8 mouse cellular contexts compared by ENCODE assay signal in the genomic region with DNA sequence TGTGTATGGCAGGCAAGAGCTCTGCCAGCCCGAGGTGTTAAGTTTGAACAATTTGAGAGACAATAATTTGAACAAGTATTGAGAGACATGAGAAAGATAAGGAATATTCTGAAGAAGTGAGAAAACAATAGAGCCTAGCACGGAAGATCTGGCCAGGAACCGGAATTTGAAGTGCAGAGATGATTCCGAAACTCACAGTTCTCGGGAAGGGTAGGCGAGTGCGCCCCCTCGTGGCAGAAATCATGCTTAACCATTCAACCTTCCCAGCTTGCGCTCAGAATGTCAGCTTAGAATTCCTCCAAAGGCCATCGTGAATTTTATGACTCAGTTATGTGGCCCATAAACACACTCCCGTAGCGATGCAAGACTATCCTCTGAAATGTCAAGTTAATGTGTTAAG. TPM values are rescaled to one million over a fixed set of nuclear protein-coding genes. Genes with fewer than 3 reads are reported as not detected.
DNase-seq lines count a peak whose midpoint lies in the region; ATAC-seq and TF ChIP-seq lines count a peak whose summit lies in the region.

No protein-coding gene starts in this region.

- no peaks in the 10 kb centered on the region; a peak in 1 of 4 replicates for H3K27me3 ChIP-seq in MEL (ENCODE audit: control insufficient read depth in 1 of 2, insufficient read depth in 2 of 2, low read length in 2 of 2)
- H3K27me3 ChIP-seq in cerebellum, adult 2 months (ENCODE audit: control insufficient read depth, insufficient read depth, low read length) = no peaks in the 10 kb centered on the region
- H3K27me3 ChIP-seq in forebrain, postnatal 0 days (ENCODE audit: insufficient read depth, low read length) = no peaks in the 10 kb centered on the region
- H3K27me3 ChIP-seq in hindbrain, embryonic 12.5 days = peaks cover 22% of the 10 kb centered on the region
- H3K27me3 ChIP-seq in lung, postnatal 0 days (replicated peaks; ENCODE audit: insufficient read depth, low read length) = no peaks in the 10 kb centered on the region

- WGBS in cerebellum, adult 2 months = 3% methylated on average over 12 of the region's 12 CpGs
- WGBS in forebrain, postnatal 0 days = 2% methylated on average over 12 of the region's 12 CpGs
- 2% methylated on average over 12 of the region's 12 CpGs for WGBS in hindbrain, embryonic 12.5 days
- WGBS in lung, postnatal 0 days = 2% methylated on average over 12 of the region's 12 CpGs

- no peak for TF ChIP-seq EP300 in MEL (IDR thresholded peaks at IDR 0.05; ENCODE audit: low read depth in 1 of 2, low read length in 2 of 2)
- peak; percentile 55 for TF ChIP-seq EP300 in lung, postnatal 0 days (IDR thresholded peaks at IDR 0.05)

- H3K9ac ChIP-seq in MEL (ENCODE audit: control insufficient read depth, low read depth, low read length, poor library complexity, severe bottlenecking) = peak overlapping the region; percentile 71
- peak overlapping the region; percentile 28; the same call in 1 of the 2 replicates for H3K9ac ChIP-seq in forebrain, postnatal 0 days
- no peak overlapping the region for H3K9ac ChIP-seq in hindbrain, embryonic 12.5 days
- H3K9ac ChIP-seq in lung, postnatal 0 days (replicated peaks; ENCODE audit: low read depth) = no peak overlapping the region

- H3K4me1 ChIP-seq in MEL (ENCODE audit: control insufficient read depth in 1 of 2, insufficient read depth in 2 of 2, low read length in 2 of 2) = peaks cover 12 to 25% of the 10 kb centered on the region in 2 experiments
- peaks cover 3% of the 10 kb centered on the region for H3K4me1 ChIP-seq in cerebellum, adult 2 months (ENCODE audit: control insufficient read depth, insufficient read depth, low read length)
- H3K4me1 ChIP-seq in forebrain, postnatal 0 days (ENCODE audit: insufficient read depth) = peaks cover 4% of the 10 kb centered on the region; the same call in 1 of the 2 replicates
- H3K4me1 ChIP-seq in hindbrain, embryonic 12.5 days = peaks cover 3% of the 10 kb centered on the region
- H3K4me1 ChIP-seq in lung, postnatal 0 days (ENCODE audit: insufficient read depth, low read depth, low read length) = peaks cover 3% of the 10 kb centered on the region; the same call in 1 of the 2 replicates

- no peak for TF ChIP-seq POLR2A in MEL (IDR thresholded peaks at IDR 0.05; ENCODE audit: control insufficient read depth in 1 of 2, insufficient read depth in 1 of 2, low read depth in 1 of 2, low read length in 2 of 2, poor library complexity in 1 of 2)
- TF ChIP-seq POLR2A in cerebellum, adult 2 months (IDR thresholded peaks at IDR 0.05; ENCODE audit: borderline replicate concordance, insufficient read depth, low read length) = no peak

- peak overlapping the region; percentile 28 for H3K4me2 ChIP-seq in forebrain, postnatal 0 days (ENCODE audit: low read depth)
- H3K4me2 ChIP-seq in hindbrain, embryonic 12.5 days (replicated peaks) = peak overlapping the region; percentile 26
- H3K4me2 ChIP-seq in lung, postnatal 0 days (replicated peaks; ENCODE audit: low read depth, low read length) = peak overlapping the region; percentile 41

- H3K27ac ChIP-seq in MEL (ENCODE audit: control insufficient read depth, low read depth, low read length) = 0 out of 2 replicates have a peak overlapping the region, but pooled peaks have one; percentile 12
- no peak overlapping the region for H3K27ac ChIP-seq in cerebellum, adult 2 months (ENCODE audit: insufficient read depth, low read length)
- H3K27ac ChIP-seq in forebrain, postnatal 0 days (ENCODE audit: low read depth, low read length) = no peak overlapping the region
- no peak overlapping the region for H3K27ac ChIP-seq in hindbrain, embryonic 12.5 days
- H3K27ac ChIP-seq in lung, postnatal 0 days (ENCODE audit: low read length) = no peak overlapping the region

- peak; percentile 97 for TF ChIP-seq RAD21 in MEL (IDR thresholded peaks at IDR 0.05; ENCODE audit: low read depth, low read length)

- peak overlapping the region; percentile 59 to 74 for H3K4me3 ChIP-seq in MEL (ENCODE audit: control insufficient read depth in 1 of 2, insufficient read depth in 1 of 2, low read depth in 2 of 2, low read length in 2 of 2)
- peak overlapping the region; percentile 9 for H3K4me3 ChIP-seq in cerebellum, adult 2 months (replicated peaks; ENCODE audit: insufficient read depth, low read depth, low read length)
- H3K4me3 ChIP-seq in forebrain, postnatal 0 days (ENCODE audit: low read depth, low read length) = no peak overlapping the region
- H3K4me3 ChIP-seq in hindbrain, embryonic 12.5 days = no peak overlapping the region
- peak overlapping the region; percentile 1; the same call in 1 of the 2 replicates for H3K4me3 ChIP-seq in lung, postnatal 0 days (ENCODE audit: low read depth, low read length)

- peak; percentile 97 to 99 (median 99) for TF ChIP-seq CTCF in MEL (IDR thresholded peaks at IDR 0.05 in 2 of 3, conservative IDR thresholded peaks at IDR 0.05 in 1 of 3; ENCODE audit: control insufficient read depth in 1 of 3, insufficient read depth in 1 of 3, low read depth in 2 of 3, low read length in 3 of 3, poor library complexity in 1 of 3, severe bottlenecking in 1 of 3)
- peak; percentile 93 for TF ChIP-seq CTCF in cerebellum, adult 2 months (IDR thresholded peaks at IDR 0.05; ENCODE audit: borderline replicate concordance, insufficient read depth, low read depth, low read length)
- TF ChIP-seq CTCF in forebrain, postnatal 0 days (IDR thresholded peaks at IDR 0.05; ENCODE audit: low read depth) = peak; percentile 89
- peak; percentile 93 for TF ChIP-seq CTCF in lung, postnatal 0 days (IDR thresholded peaks at IDR 0.05)

- no peaks in the 10 kb centered on the region for H3K9me3 ChIP-seq in MEL (replicated peaks; ENCODE audit: insufficient read depth, low read length)
- H3K9me3 ChIP-seq in forebrain, postnatal 0 days (ENCODE audit: low read length) = no peaks in the 10 kb centered on the region
- no peaks in the 10 kb centered on the region for H3K9me3 ChIP-seq in hindbrain, embryonic 12.5 days (replicated peaks)
- no peaks in the 10 kb centered on the region for H3K9me3 ChIP-seq in lung, postnatal 0 days (ENCODE audit: low read length)

- no peak for ATAC-seq in forebrain, postnatal 0 days
- no peak for ATAC-seq in hindbrain, embryonic 12.5 days (ENCODE audit: low FRiP score)
- peak; percentile 35 for ATAC-seq in lung, postnatal 0 days

- H3K79me2 ChIP-seq in MEL (ENCODE audit: control insufficient read depth, insufficient read depth, low read length, poor library complexity) = peaks cover 7% of the 10 kb centered on the region

- H3K36me3 ChIP-seq in MEL (ENCODE audit: control insufficient read depth in 1 of 2, insufficient read depth in 2 of 2, low read length in 2 of 2) = peaks cover 0 to 17% of the 10 kb centered on the region in 2 experiments; a peak in 2 of 4 replicates
- H3K36me3 ChIP-seq in forebrain, postnatal 0 days (ENCODE audit: insufficient read depth) = no peaks in the 10 kb centered on the region
- no peaks in the 10 kb centered on the region for H3K36me3 ChIP-seq in hindbrain, embryonic 12.5 days
- H3K36me3 ChIP-seq in lung, postnatal 0 days (ENCODE audit: insufficient read depth, low read length) = no peaks in the 10 kb centered on the region

- peak; percentile 92 for DNase-seq in MEL (ENCODE audit: low read depth, low spot score)
- DNase-seq in cerebellum, adult 2 months = peak; percentile 78 to 89
- DNase-seq in forebrain, postnatal 0 days = peak; percentile 87
- DNase-seq in layer of hippocampus, adult 9-11 months = peak; percentile 64
- peak; percentile 93 for DNase-seq in lung, postnatal 0 days (ENCODE audit: low spot score)
- peak; percentile 89 for DNase-seq in ovary, postnatal 14 days (ENCODE audit: low spot score)
- DNase-seq in thymus, postnatal 0 days (ENCODE audit: low spot score) = peak; percentile 82

RNA-seq across cellular contexts. Expression of a gene that starts 2.4 kb away (rescaled TPM):
- total RNA-seq in MEL (2012; rRNA removed) = 22.0 and 27.0 TPM in 2 replicates
- 10 to 100 TPM in 1 of 2 experiments, not detected in 1; 40.2 TPM for polyA plus RNA-seq in MEL (2012; ENCODE audit: insufficient read depth in 1 of 2, insufficient read length in 2 of 2, low read depth in 1 of 2, low replicate concordance in 2 of 2, missing spikeins in 1 of 2)
- 104 and 107 TPM in 2 replicates for polyA plus RNA-seq in cerebellum, adult 2 months (2012; rRNA removed)
- 70.8 and 94.4 TPM in 2 replicates for total RNA-seq in forebrain, postnatal 0 days (2014; rRNA removed)
- polyA plus RNA-seq in forebrain, postnatal 0 days (2015; fragmentation: Nextera tagmentation; extraction: Ambion mirVana) = 32.4 and 44.1 TPM in 2 replicates
- 53.6 and 55.2 TPM in 2 replicates for polyA plus RNA-seq in hindbrain, embryonic 12.5 days (2016; fragmentation: Nextera tagmentation; extraction: Ambion mirVana)
- 25.3 and 27.7 TPM in 2 replicates for polyA plus RNA-seq in lung, postnatal 0 days (2015; fragmentation: Nextera tagmentation; extraction: Ambion mirVana)
- 26.7 and 31.4 TPM in 2 replicates for polyA plus RNA-seq in thymus, postnatal 0 days (2015; fragmentation: Nextera tagmentation; extraction: Ambion mirVana)

RNA-seq across cellular contexts. Expression of a gene that starts 18.9 kb away (rescaled TPM):
- 7.9 and 9.7 TPM in 2 replicates for total RNA-seq in MEL (2012; rRNA removed)
- polyA plus RNA-seq in MEL (2012; ENCODE audit: insufficient read depth in 1 of 2, insufficient read length in 2 of 2, low read depth in 1 of 2, low replicate concordance in 2 of 2, missing spikeins in 1 of 2) = 10 to 100 TPM in 1 of 2 experiments, not detected in 1; 24.4 TPM
- 11.7 and 12.8 TPM in 2 replicates for polyA plus RNA-seq in cerebellum, adult 2 months (2012; rRNA removed)
- 8.2 and 11.9 TPM in 2 replicates for total RNA-seq in forebrain, postnatal 0 days (2014; rRNA removed)
- polyA plus RNA-seq in forebrain, postnatal 0 days (2015; fragmentation: Nextera tagmentation; extraction: Ambion mirVana) = 2.9 and 4.3 TPM in 2 replicates
- polyA plus RNA-seq in hindbrain, embryonic 12.5 days (2016; fragmentation: Nextera tagmentation; extraction: Ambion mirVana) = 9.7 and 11.6 TPM in 2 replicates
- polyA plus RNA-seq in lung, postnatal 0 days (2015; fragmentation: Nextera tagmentation; extraction: Ambion mirVana) = 23.0 and 23.1 TPM in 2 replicates
- 3.4 and 5.3 TPM in 2 replicates for polyA plus RNA-seq in thymus, postnatal 0 days (2015; fragmentation: Nextera tagmentation; extraction: Ambion mirVana)

RNA-seq across cellular contexts. Expression of a gene that starts 35.9 kb away (rescaled TPM):
- total RNA-seq in MEL (2012; rRNA removed) = not detected in 2 replicates
- polyA plus RNA-seq in MEL (2012; ENCODE audit: insufficient read depth in 1 of 2, insufficient read length in 2 of 2, low read depth in 1 of 2, low replicate concordance in 2 of 2, missing spikeins in 1 of 2) = under 1 TPM in 1 of 2 experiments, not detected in 1; 0.50 TPM
- polyA plus RNA-seq in cerebellum, adult 2 months (2012; rRNA removed) = 12.7 and 15.3 TPM in 2 replicates
- 1.8 and 3.7 TPM in 2 replicates for total RNA-seq in forebrain, postnatal 0 days (2014; rRNA removed)
- polyA plus RNA-seq in forebrain, postnatal 0 days (2015; fragmentation: Nextera tagmentation; extraction: Ambion mirVana) = 2.7 and 3.4 TPM in 2 replicates
- 1.5 and 1.9 TPM in 2 replicates for polyA plus RNA-seq in hindbrain, embryonic 12.5 days (2016; fragmentation: Nextera tagmentation; extraction: Ambion mirVana)
- polyA plus RNA-seq in lung, postnatal 0 days (2015; fragmentation: Nextera tagmentation; extraction: Ambion mirVana) = 0.18 TPM in 1 of 2 replicates, not detected in the other
- polyA plus RNA-seq in thymus, postnatal 0 days (2015; fragmentation: Nextera tagmentation; extraction: Ambion mirVana) = 0.36 and 0.49 TPM in 2 replicates

RNA-seq across cellular contexts. Expression of a gene that starts 37.3 kb away (rescaled TPM):
- total RNA-seq in MEL (2012; rRNA removed) = 49.5 and 54.8 TPM in 2 replicates
- polyA plus RNA-seq in MEL (2012; ENCODE audit: insufficient read depth in 1 of 2, insufficient read length in 2 of 2, low read depth in 1 of 2, low replicate concordance in 2 of 2, missing spikeins in 1 of 2) = 10 to 100 TPM in 1 of 2 experiments, not detected in 1; 53.3 TPM
- polyA plus RNA-seq in cerebellum, adult 2 months (2012; rRNA removed) = 26.9 and 28.8 TPM in 2 replicates
- total RNA-seq in forebrain, postnatal 0 days (2014; rRNA removed) = 9.5 and 17.5 TPM in 2 replicates
- 14.3 and 15.4 TPM in 2 replicates for polyA plus RNA-seq in forebrain, postnatal 0 days (2015; fragmentation: Nextera tagmentation; extraction: Ambion mirVana)
- polyA plus RNA-seq in hindbrain, embryonic 12.5 days (2016; fragmentation: Nextera tagmentation; extraction: Ambion mirVana) = 11.8 and 13.5 TPM in 2 replicates
- 114 and 135 TPM in 2 replicates for polyA plus RNA-seq in lung, postnatal 0 days (2015; fragmentation: Nextera tagmentation; extraction: Ambion mirVana)
- polyA plus RNA-seq in thymus, postnatal 0 days (2015; fragmentation: Nextera tagmentation; extraction: Ambion mirVana) = 20.6 and 21.3 TPM in 2 replicates

Comparison
In these comparisons a context has a peak if more than half of its experiments do, and no peak if none do; other contexts are left out.
1. H3K4me3 ChIP-seq: peak in MEL (2 of 2), cerebellum, adult 2 months (single experiment) and lung, postnatal 0 days (single experiment); none in forebrain, postnatal 0 days (single experiment) and hindbrain, embryonic 12.5 days (single experiment).
2. H3K9ac ChIP-seq: peak in MEL (single experiment) and forebrain, postnatal 0 days (single experiment); none in hindbrain, embryonic 12.5 days (single experiment) and lung, postnatal 0 days (single experiment).
3. Peak in every context shown above with its lines, with median percentiles within 50 percentile points of each other: DNase-seq, CTCF ChIP-seq and H3K4me2 ChIP-seq.